Mouse (Mus musculus) heart, adult 2 months (tissue): ENCODE measurements around the gene Spats2.

Source experiments
- CTCF ChIP-seq: fragments of 200-600 bp; IDR thresholded peaks from 2 replicates; pipeline ENCODE4 v1.8.1; 2022; ENCODE audit warnings: antibody characterized with exemption, mild to moderate bottlenecking, moderate library complexity
- POLR2A ChIP-seq: fragments of 200-500 bp; IDR thresholded peaks from 2 replicates; pipeline ENCODE4 v1.6.1; 2011; ENCODE audit warnings: mild to moderate bottlenecking, low read depth, low read length, control low read depth; ENCODE audit not compliant: insufficient read depth

DNA sequence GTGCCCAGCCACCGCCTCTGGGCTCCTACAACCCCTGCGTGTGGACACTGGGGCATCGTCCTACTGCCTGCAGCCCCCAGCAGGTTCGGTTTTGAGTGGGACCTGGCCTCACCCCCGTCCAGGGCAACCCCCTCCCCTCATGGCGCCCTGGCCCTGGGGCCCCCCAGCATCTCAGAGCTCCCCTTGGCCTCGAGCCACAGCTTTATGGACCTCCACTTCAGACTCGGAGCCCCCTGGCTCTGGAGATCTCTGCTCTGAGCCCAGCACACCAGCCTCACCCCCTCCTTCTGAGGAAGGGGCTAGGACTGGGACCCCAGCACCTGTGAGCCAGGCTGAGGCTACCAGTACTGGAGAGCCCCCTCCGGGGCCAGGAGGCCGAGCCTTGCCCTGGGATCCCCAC, 116.3 kb downstream of the Spats2 start:
- TF ChIP-seq POLR2A (no peak), CTCF (no peak)
